Mouse (Mus musculus) monocyte, adult 5-6 weeks (primary cell): ENCODE measurements around the gene Ireb2. TPM values are rescaled to one million over a fixed set of nuclear protein-coding genes. Genes with fewer than 3 reads are reported as not detected.
"Not testable (repeated sequence)": the region's sequence is repeated elsewhere in the genome, so short reads cannot be mapped to it uniquely, and the experiment has no call there.

Experiments
- ATAC-seq: fragments of 153-309, 156-312 bp; replicated peaks from 2 replicates; pipeline ENCODE4 v1.8.0; 2017; ENCODE audit warnings: mild to moderate bottlenecking; ENCODE audit not compliant: low TSS enrichment, insufficient number of reproducible peaks, severe bottlenecking, poor library complexity, low FRiP score
- total RNA-seq: library from RNA; stranded (forward); fragments of 200-1000, 200-491, 200-594 nt; gene quantifications from 3 replicates; pipeline ENCODE4 v1.2.3, GENCODE M21; 2017

The Ireb2 gene
- total RNA-seq, 1 experiment from 2014 or later: 21.2 TPM

DNA sequence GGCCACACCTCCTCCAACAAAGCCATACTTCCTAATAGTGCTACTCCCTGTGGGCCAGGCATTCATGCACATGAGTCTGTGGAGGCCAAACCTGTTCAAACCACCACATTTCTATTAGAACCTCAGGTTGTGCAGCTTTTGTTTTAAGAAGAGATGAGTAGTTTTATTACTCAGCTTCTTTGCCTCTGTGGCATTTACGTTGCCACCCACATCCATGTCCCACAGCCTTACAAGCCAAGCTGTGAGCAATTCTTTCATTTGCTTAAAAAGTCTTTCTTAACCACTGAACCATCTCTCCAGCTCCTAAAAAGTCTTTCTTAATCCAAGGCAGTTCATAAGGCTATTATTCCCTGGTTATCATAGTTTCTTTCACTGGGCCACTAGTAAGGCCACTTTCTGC, 15.2 kb downstream of the Ireb2 start:
- no peak for ATAC-seq

DNA sequence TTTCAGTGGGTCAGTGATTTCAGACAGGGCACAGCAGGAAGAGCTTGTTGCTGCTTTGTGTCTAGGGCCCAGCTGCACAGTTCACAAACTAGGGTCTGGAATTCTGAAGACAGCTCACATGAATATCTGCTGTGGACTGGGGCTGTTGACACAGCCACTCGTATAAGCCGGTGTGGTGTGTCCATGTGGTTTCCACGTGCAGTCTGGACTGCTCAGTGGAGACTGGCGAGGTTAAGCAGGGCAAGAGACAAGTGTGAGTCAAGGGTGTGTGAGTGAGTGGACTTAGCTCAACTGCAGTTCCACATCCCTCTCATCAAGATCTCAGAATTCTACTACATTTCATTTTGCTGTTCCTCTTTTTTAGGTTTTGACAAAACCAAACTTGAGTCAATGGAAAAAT, 28.5 kb downstream of the Ireb2 start:
- no peak for ATAC-seq

DNA sequence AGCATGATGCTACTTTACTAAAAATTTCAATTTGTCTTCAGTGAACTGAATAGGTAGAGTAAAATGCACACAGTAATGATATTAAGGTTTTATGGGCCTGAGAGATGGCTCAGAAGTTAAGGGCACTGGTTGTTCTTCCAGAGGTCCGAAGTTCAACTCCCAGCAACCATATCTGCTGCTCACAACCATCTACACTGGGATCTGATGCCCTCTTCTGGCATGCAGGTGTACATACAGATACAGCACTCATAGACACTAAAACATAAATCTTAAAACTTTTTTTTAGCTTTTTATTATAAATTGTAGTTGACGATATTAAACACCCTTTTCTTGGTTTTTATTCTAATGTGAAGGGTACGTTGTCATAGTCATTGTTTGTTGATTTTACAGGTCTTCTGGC, 33.5 kb downstream of the Ireb2 start:
- ATAC-seq: no peak

DNA sequence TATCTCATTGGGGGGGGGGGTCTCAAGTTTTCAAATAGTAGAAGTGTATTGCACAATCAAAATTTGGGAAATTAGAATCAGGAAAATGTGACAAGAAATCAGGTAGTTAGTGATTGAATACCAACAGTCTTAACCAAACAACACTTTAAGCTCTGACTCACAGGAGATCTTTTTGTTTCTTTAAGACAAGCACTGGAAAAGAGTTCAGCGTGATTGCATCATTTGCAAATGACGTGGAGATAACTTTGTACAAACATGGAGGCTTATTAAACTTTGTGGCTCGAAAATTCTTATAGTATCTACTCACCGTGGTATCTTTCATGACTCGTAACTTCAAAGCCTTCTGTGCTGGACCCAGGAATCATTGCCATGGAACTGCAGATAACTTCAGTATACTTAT, 45.9 kb downstream of the Ireb2 start:
- no peak for ATAC-seq

DNA sequence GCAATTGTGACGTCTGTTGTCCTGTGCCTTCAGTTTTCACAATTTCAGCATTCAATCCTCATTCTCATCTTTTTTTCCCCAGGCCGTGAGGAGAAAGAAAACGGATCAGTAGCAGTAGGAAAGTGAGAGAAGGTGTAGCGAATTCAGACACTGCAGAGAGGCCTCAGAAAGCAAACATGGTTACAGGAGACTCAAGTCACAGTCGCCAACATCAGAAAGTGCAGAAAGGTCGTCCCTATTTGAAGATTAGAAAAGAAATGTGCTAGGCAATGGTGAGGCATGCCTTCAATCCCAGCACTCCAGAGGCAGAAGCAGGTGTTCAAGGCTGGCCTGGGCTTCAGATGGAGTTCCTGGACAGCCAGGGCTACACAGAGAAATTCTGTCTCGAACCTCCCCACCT, 52.0 kb downstream of the Ireb2 start:
- no peak for ATAC-seq

DNA sequence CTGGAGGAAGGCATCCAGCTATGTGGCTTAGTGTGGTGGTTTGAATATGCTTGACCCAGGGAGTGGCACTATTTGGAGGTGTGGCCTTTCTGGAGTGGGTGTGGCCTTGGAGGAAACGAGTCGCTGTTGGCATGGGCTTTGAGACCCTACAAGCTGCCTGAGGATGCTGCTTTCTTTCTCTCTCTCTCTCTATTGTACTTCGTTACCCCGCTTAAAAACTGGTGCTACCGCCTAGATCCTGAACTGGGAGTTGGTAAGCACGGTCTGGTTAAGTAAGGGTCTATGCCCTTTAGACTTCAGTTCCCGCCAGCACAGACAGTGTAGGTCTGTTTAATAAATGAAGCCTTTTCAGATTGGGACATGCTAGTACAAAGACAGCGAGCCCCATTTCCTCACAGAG, 52.8 kb downstream of the Ireb2 start:
- no peak for ATAC-seq

DNA sequence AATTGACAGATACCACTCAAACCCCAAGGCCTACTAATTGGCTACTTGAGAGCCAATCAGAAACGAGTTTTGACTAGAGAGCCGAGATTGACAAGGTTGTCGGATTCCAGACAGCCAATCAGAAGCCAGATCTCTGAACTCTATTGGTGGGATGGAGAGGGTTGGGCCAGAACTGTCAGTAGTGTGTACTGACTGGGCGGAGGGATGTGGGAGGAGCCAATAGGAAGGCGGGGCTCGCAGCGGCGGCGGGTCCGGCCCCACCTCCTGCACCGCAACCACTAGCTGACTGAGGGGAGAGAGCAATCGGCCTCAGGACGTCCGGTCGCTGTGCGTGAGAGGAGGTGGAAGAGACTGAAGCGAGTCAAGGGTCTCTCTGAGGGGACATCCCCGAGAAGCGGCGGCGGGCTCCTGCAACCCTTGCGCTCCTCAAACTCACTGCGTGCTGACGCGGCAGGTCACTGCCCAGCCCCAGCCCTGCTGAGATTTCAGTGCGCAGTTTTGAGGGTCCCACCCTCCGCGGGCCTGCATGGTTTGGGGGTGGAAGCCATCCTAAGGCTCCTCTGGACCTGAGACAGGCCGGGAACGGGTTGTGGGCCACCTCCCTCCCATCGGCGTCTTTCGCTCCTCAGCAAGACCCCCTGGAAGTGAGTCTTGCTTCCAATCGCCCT, 53.6 kb downstream of the Ireb2 start, which contains the start of gene Hykk:
Gene Hykk, plus strand, starts transcription at position 274 of the 668 bp plus-strand sequence.
- peak; percentile 87 for ATAC-seq

DNA sequence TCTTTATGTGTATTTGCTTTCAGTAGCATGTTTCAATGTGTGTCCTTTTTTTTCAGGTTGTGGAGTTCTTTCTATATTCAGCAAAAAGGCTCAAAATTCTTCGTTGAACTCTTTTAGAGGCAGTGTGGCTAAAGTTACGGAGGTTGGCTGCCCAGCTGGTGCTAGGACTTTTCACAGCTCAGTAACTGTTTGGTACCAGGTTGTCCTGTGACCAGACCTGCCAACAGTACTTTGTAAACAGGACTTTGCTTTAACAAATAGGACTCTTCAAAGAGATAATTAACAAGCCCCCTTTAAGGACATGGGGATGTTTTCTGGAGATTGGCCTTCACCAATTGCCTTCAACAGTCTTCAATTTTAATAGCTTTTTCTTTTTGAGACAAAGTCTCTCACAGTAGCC, 54.6 kb downstream of the Ireb2 start:
- no peak for ATAC-seq

DNA sequence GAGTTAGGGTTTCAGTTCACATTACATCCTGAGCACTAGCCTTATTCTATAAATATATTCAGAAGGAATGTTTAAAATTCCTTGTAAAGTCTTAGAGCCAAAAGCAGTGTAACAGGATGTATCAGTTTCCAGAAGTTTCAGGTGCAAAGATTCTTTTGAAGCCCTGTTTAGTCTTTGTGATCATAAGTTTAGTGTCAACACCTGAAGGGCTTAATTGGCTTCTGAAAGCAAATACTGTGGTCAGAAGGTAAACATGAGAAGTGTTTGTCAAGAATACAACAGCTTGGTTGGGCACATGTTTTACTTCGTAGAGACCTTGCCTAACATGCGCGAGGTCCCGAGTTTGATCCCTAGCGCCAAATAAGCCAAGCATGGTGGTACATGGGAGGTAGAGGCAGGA, 55.2 kb downstream of the Ireb2 start:
- no peak for ATAC-seq

DNA sequence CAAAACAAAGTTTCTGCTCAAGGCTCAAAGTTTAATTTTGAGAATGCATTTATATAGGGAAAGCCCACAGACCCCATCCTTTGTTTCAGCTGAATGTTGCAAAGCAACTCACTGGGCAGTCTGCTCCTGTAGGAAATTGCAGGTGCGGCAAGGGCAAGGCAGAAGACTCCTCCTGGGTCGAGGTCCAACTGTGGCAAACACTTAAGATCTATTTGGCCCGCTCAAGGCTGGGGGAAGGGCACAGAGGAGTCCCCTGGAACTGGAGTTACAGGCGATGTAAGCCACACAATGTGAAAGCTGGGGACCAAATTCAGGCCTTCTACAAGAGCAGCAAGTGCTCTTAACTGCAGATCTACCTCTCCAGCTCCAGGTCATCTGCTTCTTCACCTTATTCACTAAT, 56.4 kb downstream of the Ireb2 start:
- no peak for ATAC-seq

DNA sequence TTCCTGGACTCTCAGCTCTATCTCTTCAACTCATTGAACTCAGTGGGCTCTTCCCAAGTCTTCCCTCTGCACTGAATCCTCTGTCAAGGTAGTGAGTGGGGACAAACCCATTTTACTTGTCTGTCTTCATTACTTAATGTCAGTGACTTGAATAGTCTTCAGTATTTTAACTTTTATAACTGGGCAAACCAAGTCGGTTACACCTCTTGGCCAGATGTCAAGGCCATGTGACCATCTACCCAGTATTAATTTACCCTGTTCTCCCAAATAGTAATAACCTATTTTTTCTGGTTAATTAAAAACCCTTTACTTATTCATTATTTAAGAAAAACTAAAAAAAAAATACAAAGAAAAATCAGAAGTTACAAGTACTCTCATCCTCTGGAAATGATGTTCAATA, 67.2 kb downstream of the Ireb2 start:
- ATAC-seq: no peak

DNA sequence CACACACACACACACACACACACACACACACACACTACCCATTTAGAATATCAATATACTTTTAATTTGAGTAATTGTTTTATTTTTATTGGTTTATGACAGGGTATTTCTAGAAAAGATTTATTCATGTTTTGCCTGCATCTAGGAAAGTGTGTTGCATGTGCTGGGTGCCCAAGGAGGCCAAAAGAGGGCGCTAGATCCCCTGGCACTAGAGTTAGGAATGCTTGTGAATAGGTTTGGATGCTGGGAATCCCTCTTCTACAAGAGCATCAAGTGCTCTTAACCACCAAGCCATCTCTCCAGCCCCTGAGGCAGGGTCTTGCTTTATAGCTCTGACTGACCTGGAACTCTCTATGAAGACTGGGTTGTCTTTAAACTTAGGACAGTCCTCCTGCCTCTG, 68.2 kb downstream of the Ireb2 start:
- no peak for ATAC-seq

DNA sequence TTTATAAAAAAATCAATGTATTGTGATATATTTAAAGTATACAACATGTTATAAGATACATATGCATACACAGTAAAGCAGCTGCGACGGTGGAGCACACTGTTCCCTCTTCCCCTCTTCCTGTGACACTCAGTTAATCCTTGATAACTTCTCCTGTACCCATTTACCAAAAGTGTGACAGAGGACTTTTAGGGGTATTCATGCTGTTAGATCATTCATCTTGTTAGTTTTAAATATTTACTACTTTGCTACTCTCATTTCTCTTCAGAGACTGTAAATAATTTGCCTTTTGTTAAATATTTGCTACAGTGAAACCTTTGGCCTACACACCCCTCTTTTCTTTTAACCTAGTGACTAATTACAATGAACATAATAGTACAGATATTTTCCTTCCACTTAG, 68.8 kb downstream of the Ireb2 start:
- ATAC-seq: no peak

DNA sequence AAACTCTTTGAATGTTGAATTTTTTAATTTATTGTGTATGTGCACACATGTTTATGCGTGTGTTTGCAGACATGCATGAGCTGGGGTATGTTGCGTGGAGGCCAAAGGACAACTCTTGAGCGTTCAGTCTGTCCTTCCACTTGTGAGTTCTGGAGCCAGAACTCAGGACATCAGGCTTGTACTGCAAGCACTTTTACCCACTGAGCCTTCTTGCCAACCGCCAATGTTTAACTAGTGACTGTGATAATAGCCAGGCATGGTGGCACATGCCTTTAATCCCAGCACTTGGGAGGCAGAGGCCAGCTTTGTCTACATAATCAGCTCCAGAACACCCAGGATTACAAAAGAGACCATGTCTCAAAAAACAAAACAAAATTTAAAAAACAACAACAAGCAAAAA, 78.5 kb downstream of the Ireb2 start:
- ATAC-seq: no peak

DNA sequence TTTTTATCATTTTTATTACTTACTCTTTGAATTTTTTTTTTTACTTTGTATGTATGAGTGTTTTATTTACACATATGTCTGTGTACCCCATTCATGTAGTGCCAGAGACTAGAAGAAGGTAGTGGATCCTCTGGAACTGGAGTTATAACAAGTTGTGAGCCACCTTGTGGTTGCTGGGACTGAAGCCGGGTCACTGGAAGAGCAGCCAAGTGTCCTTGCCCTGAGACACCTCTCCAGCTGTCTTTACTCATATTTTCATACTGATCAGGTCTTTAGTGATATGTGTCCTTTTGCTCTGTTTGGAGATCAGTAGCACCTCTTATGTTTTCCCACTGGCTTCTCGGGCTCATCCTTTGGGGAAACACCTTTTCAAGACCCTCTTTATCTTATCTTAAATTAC, 80.9 kb downstream of the Ireb2 start:
- ATAC-seq: no peak

DNA sequence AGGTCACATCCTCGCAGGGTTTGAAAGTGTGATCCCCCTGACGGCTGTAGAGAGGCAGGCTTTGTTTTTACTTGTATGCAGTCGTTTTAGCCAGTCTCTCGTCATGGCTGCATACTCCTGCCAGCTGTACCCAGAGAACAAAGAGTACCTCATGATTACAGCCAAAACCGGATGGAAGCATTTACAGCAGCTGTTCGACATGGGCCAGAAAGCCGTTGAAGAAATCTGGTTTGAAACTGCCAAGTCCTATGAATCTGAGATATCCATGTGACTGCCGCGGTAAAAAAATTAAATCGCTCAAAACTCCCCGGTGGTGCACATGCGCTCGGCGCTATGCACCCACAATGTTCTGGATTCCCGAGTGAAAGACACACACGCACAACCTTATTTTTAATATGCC, 82.7 kb downstream of the Ireb2 start:
- ATAC-seq: no peak

DNA sequence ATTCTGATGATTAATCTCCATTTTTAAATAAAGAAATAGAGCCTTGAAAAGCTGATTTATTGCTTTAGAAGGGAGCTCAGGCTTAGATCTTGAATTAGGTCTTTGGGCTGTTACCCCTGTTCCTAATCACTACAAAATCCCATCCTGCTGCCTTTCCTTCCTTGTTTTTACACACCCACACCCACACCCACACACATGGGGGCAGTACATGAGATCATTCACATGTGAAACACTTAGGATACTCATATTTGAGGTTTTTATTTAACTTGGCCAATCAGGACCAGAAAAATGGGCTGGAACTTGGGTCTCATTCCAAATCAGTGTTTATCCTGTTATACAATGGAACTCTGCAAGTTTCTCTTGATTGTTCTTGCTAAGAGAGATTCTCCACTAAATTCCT, 85.9 kb downstream of the Ireb2 start:
- no peak for ATAC-seq

DNA sequence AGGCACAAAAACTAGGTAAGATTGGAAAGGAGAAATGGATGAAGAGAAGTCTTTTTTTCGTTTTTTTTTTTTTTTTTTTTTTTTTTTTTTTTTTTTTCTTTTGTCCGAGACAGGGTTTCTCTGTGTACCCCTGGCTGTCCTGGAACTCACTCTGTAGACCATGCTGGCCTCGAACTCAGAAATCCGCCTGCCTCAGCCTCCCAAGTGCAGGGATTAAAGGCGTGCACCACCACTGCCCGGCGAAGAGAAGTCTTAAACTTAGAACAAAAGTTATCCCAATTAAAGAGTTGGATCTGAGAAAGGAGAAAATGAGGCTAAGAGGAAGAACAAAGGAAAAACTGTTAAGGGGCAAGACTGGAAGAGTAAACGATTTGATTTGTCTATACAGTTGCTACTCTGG, 86.6 kb downstream of the Ireb2 start:
- not testable (repeated sequence) for ATAC-seq

DNA sequence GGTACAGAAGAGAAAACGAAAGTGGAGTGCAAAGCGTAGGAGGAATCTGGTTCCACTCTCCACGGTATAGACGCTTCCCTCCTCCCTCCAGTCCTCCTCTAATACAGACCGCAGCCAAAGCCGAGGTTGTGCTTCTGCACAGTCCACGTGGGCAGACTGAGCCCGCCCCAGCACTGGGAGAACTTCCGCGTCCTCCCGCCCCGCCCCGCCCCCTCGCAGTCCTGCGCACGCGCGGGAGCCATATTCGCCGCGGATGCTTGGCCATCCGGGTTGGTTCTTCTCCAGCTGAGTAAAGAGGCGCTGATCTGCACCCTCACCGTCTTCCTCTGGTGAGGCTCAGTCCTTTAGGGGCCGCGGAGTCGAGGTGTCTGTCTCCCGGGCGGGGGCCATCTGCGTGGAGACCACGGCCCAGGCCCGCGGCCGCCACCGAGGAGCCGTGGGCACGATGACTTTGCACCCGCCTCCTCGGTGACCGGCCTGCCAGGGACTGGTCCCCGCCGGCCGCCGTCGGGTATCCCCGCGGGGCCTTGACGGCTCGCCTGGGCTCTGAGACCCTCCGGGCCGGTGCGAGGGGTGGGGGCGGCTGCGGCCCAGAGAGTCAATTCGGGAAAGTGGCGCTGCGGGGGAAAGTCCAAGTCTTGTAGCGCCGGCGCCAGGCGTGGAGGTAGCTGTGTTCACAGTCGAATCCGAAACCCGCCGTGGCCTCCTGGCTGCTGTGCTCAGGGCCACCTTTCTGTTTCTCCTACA, 87.2 kb downstream of the Ireb2 start, which contains the start of the genes Psma4 and AY074887:
Gene Psma4, plus strand, starts transcription at position 216 of the 747 bp plus-strand sequence.
Gene AY074887, minus strand, starts transcription at position 424 of the 747 bp plus-strand sequence.
- ATAC-seq: peak; percentile 99

DNA sequence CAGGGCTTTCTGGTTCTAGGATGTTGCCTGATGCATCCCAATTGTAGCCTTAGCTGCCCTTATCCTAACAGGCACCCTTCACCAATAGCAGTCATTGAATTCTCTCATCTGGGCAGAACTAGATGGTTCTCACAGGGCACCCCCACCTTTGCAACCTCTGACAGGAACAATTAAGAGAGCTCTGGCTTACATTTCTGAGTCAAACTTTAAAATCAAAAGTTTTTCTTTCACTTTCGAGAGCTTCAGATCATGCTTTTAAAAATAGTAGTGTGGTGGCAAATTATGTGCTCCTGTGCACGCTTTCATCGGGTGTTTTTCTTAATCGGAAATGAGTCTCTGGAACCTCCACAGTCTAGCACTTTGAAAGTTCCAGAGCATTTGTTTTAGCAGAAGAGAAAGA, 97.5 kb downstream of the Ireb2 start:
- ATAC-seq: no peak
